Mouse (Mus musculus) hindbrain, embryonic 10.5 days (tissue): ENCODE results near the gene Aoah. TPM values are rescaled to one million over a fixed set of nuclear protein-coding genes. Genes with fewer than 3 reads are reported as not detected.

Source experiments
- DNase-seq: peaks from one replicate; pipeline ENCODE4 v3.0.0-alpha.2; 2017; ENCODE audit warnings: low spot score
- H3K27ac ChIP-seq: fragments of 300-500 bp; sonication (generic); 2 replicates; pipeline ENCODE4 v1.5.1; 2016; ENCODE audit warnings: mild to moderate bottlenecking, moderate library complexity
- H3K27me3 ChIP-seq: fragments of 300-500 bp; sonication (generic); 2 replicates; pipeline ENCODE4 v1.6.1; 2016; ENCODE audit warnings: mild to moderate bottlenecking; ENCODE audit not compliant: poor library complexity, insufficient read depth, severe bottlenecking
- H3K36me3 ChIP-seq: fragments of 300-500 bp; sonication (generic); 2 replicates; pipeline ENCODE4 v1.6.1; 2016; ENCODE audit warnings: mild to moderate bottlenecking, moderate library complexity
- H3K4me1 ChIP-seq: fragments of 300-500 bp; sonication (generic); replicated peaks from 2 replicates; pipeline ENCODE4 v1.6.1; 2016; ENCODE audit warnings: mild to moderate bottlenecking
- H3K4me3 ChIP-seq: fragments of 300-500 bp; sonication (generic); 2 replicates; pipeline ENCODE4 v1.5.1; 2016; ENCODE audit warnings: mild to moderate bottlenecking, moderate library complexity
- H3K9me3 ChIP-seq: fragments of 300-500 bp; sonication (generic); 2 replicates; pipeline ENCODE4 v1.6.1; 2016; ENCODE audit warnings: mild to moderate bottlenecking, moderate library complexity
- WGBS: fragments of 180-500 bp; shearing (Covaris S2); methylation state at CpG from one replicate; pipeline ENCODE4 v1.1.7; 2016; 5-methylcytosine and 5-hydroxymethylcytosine counted together
- polyA plus RNA-seq: library from polyadenylated mRNA; unstranded; fragments of >200 nt; fragmentation: Nextera tagmentation; extraction: Ambion mirVana; gene quantifications from 2 replicates; pipeline ENCODE4 v1.2.1, GENCODE M21; 2016

The Aoah gene
- polyA plus RNA-seq, 1 experiment from 2014 or later: 0.48 TPM

DNA sequence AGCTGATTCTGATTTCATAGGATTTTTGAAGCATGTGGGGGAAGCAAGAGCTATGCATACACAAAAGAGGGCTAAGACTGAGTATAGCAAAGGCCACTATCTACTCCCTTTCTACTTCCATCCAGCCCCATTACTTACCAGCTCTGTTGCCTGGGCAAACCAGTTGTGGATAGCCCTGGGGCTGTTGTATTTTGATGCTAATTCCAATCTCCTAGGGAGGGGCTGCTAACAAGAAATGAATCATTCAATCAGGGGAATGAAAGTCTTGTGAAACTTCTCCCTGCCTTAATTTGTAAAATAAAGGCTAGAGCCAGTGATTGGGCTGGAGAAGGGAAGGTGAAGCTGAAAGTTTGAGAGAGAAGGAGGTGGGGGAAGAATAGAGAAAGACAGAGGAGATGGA lies 142.1 kb downstream of the Aoah start:
- H3K9me3 ChIP-seq: no peaks in the 10 kb centered on the region
- DNase-seq: no peak

DNA sequence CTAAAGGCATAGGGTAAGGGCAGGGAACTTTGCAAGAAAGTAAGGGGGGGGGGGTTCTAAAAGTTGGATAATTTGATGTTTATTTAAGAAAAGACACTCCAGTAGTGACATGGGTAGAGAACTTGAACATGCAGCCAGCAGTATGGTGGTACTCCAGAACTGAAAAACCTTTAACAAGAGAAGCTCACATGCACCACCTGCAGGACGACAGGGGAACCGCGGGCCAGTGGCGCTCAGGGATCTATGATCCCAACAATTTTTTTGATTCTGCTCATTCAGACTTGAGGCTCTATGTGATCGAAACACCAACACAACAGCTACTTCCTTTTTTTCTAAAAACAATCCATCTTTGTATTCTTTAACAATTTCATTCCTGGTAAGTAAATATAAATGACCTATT lies 143.5 kb downstream of the Aoah start:
- Histone ChIP-seq H3K36me3 (no peaks in the 10 kb centered on the region), H3K4me3 (no peak overlapping the region), H3K9me3 (no peaks in the 10 kb centered on the region), H3K4me1 (no peaks in the 10 kb centered on the region), H3K27me3 (no peaks in the 10 kb centered on the region), H3K27ac (no peak overlapping the region)
- DNase-seq: peak; percentile 63
- WGBS: 31% methylated on average over 5 of the region's 5 CpGs

More for the DNA sequence above, 142.1 kb downstream of the Aoah start:
- no peaks in the 10 kb centered on the region for H3K27me3 ChIP-seq
- no peak overlapping the region for H3K4me3 ChIP-seq
- H3K36me3 ChIP-seq: no peaks in the 10 kb centered on the region
- no peaks in the 10 kb centered on the region for H3K4me1 ChIP-seq
- H3K27ac ChIP-seq: no peak overlapping the region

- Histone ChIP-seq H3K36me3 (no peaks in the 10 kb centered on the region), H3K4me1 (no peaks in the 10 kb centered on the region), H3K9me3 (no peaks in the 10 kb centered on the region), H3K27ac (no peak overlapping the region), H3K27me3 (no peaks in the 10 kb centered on the region), H3K4me3 (no peak overlapping the region)
- WGBS: 77% methylated on average over 6 of the region's 6 CpGs
- DNase-seq: no peak
Observed at GRCm38 (mm10) chr13:20939099-20939498, 145.2 kb downstream of the Aoah start.

DNA sequence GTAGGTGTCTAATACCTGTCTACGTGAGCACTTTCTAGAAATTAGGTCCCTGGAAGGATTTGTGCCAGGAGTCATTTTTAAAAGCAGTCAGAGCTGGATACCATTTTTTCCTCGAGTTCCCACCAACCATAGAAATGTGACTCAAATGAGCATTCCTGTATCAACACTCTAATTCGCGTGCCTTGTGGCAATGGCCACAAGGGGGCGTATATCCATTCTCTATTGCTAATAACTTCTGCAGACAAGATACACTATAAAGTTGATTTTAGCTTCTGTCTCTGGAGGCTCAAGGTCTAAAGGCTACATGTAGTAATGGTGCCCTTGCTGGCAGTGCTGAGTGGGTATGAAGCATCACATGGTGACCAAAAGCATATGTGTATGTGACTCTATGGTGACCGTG lies 146.5 kb downstream of the Aoah start:
- Histone ChIP-seq H3K27ac (no peak overlapping the region), H3K4me3 (no peak overlapping the region), H3K4me1 (no peaks in the 10 kb centered on the region), H3K27me3 (no peaks in the 10 kb centered on the region), H3K36me3 (no peaks in the 10 kb centered on the region), H3K9me3 (no peaks in the 10 kb centered on the region)
- WGBS: 64% methylated on average over 6 of the region's 6 CpGs
- DNase-seq: peak; percentile 23

DNA sequence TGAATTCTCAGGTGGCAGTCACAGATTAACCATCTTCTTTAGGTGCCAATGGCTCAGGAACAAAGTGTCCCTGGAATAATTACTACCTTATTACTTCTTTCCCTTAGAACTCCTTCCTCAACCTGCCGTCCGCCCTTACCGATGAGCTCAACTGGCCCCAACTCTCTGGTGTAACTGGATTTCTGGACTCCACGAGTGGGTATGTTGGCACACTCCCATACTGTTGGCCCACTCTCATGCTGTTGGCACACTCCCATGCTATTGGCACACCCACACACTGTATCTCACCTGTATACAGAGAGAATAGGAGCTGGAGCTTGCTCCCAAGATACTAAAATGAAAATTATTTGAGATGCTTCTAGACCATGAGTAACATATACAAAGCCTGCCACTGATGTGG lies 147.8 kb downstream of the Aoah start:
- no peak for DNase-seq
- no peaks in the 10 kb centered on the region for H3K9me3 ChIP-seq
- H3K36me3 ChIP-seq: no peaks in the 10 kb centered on the region
- H3K4me1 ChIP-seq: no peaks in the 10 kb centered on the region
- no peaks in the 10 kb centered on the region for H3K27me3 ChIP-seq
- 94% methylated on average over 4 of the region's 4 CpGs for WGBS
- H3K4me3 ChIP-seq: no peak overlapping the region
- H3K27ac ChIP-seq: no peak overlapping the region

- Histone ChIP-seq H3K27ac (no peak overlapping the region), H3K27me3 (no peaks in the 10 kb centered on the region), H3K4me3 (no peak overlapping the region), H3K36me3 (no peaks in the 10 kb centered on the region), H3K9me3 (no peaks in the 10 kb centered on the region), H3K4me1 (no peaks in the 10 kb centered on the region)
- no peak for DNase-seq
- 82% methylated on average over 3 of the region's 3 CpGs for WGBS
Observed at GRCm38 (mm10) chr13:20963086-20963485, 169.2 kb downstream of the Aoah start.

- Histone ChIP-seq H3K36me3 (no peaks in the 10 kb centered on the region), H3K4me1 (no peaks in the 10 kb centered on the region), H3K9me3 (no peaks in the 10 kb centered on the region), H3K4me3 (no peak overlapping the region), H3K27ac (no peak overlapping the region), H3K27me3 (no peaks in the 10 kb centered on the region)
- 89% methylated on average over 8 of the region's 8 CpGs for WGBS
- DNase-seq: no peak
Observed at GRCm38 (mm10) chr13:20981234-20982230, 187.6 kb downstream of the Aoah start.

DNA sequence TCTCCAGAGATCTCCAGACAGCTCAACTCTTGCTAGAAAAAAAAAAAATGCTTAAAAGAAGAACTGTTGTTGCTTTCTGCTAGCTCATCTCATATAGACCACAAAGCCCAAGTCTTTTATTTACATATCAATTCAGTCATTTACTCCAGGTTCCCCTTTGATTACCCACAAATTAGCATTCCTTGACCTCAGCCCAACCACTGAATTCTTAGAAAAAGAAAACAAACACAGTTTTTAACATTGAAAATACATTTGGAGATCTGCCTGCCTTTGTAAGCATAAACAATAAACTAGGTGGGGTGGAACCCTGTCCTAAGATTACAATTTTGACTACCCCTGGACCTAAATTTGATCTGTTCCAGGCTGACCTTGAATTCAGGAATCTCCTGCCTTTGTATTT lies 191.6 kb downstream of the Aoah start:
- DNase-seq: no peak
- no peaks in the 10 kb centered on the region for H3K27me3 ChIP-seq
- no peaks in the 10 kb centered on the region for H3K4me1 ChIP-seq
- H3K27ac ChIP-seq: no peak overlapping the region
- no peaks in the 10 kb centered on the region for H3K36me3 ChIP-seq
- no peak overlapping the region for H3K4me3 ChIP-seq
- H3K9me3 ChIP-seq: no peaks in the 10 kb centered on the region

- no peaks in the 10 kb centered on the region for H3K27me3 ChIP-seq
- no peak overlapping the region for H3K4me3 ChIP-seq
- H3K27ac ChIP-seq: no peak overlapping the region
- H3K9me3 ChIP-seq: no peaks in the 10 kb centered on the region
- no peaks in the 10 kb centered on the region for H3K4me1 ChIP-seq
- DNase-seq: no peak
- no peaks in the 10 kb centered on the region for H3K36me3 ChIP-seq
Observed at GRCm38 (mm10) chr13:20985961-20986360, 192.0 kb downstream of the Aoah start.

DNA sequence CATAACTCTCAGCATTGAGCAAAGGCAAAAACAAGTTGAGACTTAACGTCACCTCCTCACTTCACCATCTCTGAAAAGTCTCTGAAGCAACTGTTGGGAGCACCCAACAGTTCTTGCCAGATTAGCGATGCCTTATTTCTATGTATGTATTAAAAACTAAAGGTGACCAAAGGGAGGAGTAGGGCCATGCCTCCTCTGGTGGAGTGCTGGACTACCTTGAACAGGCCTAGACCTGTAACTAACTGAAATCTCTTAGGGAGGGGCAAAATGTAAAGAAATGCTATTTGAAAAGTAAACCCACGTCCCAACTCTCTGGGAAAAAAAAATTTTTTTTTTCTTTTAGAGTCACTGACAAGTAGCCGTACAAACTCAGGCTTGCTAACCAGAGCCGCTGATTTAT lies 211.3 kb downstream of the Aoah start:
- H3K9me3 ChIP-seq: no peaks in the 10 kb centered on the region
- no peak overlapping the region for H3K4me3 ChIP-seq
- 90% methylated on average over 5 of the region's 5 CpGs for WGBS
- H3K27ac ChIP-seq: no peak overlapping the region
- no peaks in the 10 kb centered on the region for H3K4me1 ChIP-seq
- no peak for DNase-seq
- H3K27me3 ChIP-seq: no peaks in the 10 kb centered on the region
- no peaks in the 10 kb centered on the region for H3K36me3 ChIP-seq

GRCm38 (mm10) chr13:21005642-21006320 lies 211.9 kb downstream of the Aoah start:
- Histone ChIP-seq H3K9me3 (no peaks in the 10 kb centered on the region), H3K27me3 (no peaks in the 10 kb centered on the region), H3K4me3 (no peak overlapping the region), H3K36me3 (no peaks in the 10 kb centered on the region), H3K27ac (no peak overlapping the region), H3K4me1 (no peaks in the 10 kb centered on the region)
- WGBS: 77% methylated on average over 5 of the region's 5 CpGs
- DNase-seq: peak; percentile 33

DNA sequence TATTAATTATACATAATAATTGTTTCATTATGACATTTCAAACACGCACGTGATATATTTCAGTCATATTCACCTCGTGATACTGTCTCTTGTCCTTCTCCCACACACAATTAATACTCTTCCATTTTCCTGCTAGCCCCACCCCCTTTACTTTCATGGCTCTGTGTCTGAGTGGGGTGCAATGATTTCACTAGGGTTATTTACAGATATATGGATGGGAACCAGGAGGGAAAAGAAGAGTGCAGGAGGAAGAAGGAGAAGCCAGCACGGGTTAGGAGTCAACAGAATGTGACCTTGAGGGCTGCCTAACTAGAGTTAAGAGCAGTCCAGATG lies 212.4 kb downstream of the Aoah start:
- Histone ChIP-seq H3K4me1 (no peaks in the 10 kb centered on the region), H3K27me3 (no peaks in the 10 kb centered on the region), H3K27ac (no peak overlapping the region), H3K9me3 (no peaks in the 10 kb centered on the region), H3K4me3 (no peak overlapping the region), H3K36me3 (no peaks in the 10 kb centered on the region)
- WGBS: 84% methylated on average over 4 of the region's 4 CpGs
- no peak for DNase-seq

- 69% methylated on average over 3 of the region's 3 CpGs for WGBS
- Histone ChIP-seq H3K27me3 (no peaks in the 10 kb centered on the region), H3K9me3 (no peaks in the 10 kb centered on the region), H3K36me3 (no peaks in the 10 kb centered on the region), H3K4me1 (no peaks in the 10 kb centered on the region), H3K27ac (no peak overlapping the region), H3K4me3 (no peak overlapping the region)
- DNase-seq: no peak
Observed at GRCm38 (mm10) chr13:21013659-21014058, 219.7 kb downstream of the Aoah start.
